Mouse (Mus musculus) kidney, postnatal 10 days (tissue): ENCODE data around the gene Arglu1.

Source experiments
- DNase-seq: peaks from one replicate; pipeline ENCODE4 v3.0.0; 2021; ENCODE audit warnings: mixed read lengths

Arglu1 gene

GRCm38 (mm10) chr8:8690146-8691092, at the start of gene Arglu1:
Gene Arglu1, minus strand, starts transcription at chr8:8690521.
- DNase-seq: peak; percentile 99

GRCm38 (mm10) chr8:8737271-8737670, 47.0 kb upstream of the Arglu1 start:
- DNase-seq: peak; percentile 13

- DNase-seq: no peak
Observed at GRCm38 (mm10) chr8:8736826-8737225, 46.5 kb upstream of the Arglu1 start.

GRCm38 (mm10) chr8:8733804-8734203, 43.5 kb upstream of the Arglu1 start:
- DNase-seq: peak; percentile 17

- no peak for DNase-seq
Observed at GRCm38 (mm10) chr8:8728643-8729042, 38.3 kb upstream of the Arglu1 start.

- DNase-seq: no peak
Observed at GRCm38 (mm10) chr8:8726547-8726946, 36.2 kb upstream of the Arglu1 start.

GRCm38 (mm10) chr8:8704813-8705212, 14.5 kb upstream of the Arglu1 start:
- no peak for DNase-seq

- no peak for DNase-seq
Observed at GRCm38 (mm10) chr8:8703668-8704067, 13.3 kb upstream of the Arglu1 start.

- DNase-seq: no peak
Observed at GRCm38 (mm10) chr8:8700821-8701220, 10.5 kb upstream of the Arglu1 start.

GRCm38 (mm10) chr8:8700229-8700628, 9.9 kb upstream of the Arglu1 start:
- DNase-seq: no peak

GRCm38 (mm10) chr8:8689454-8690145, 721 bp downstream of the Arglu1 start:
- peak; percentile 82 for DNase-seq

- DNase-seq: no peak
Observed at GRCm38 (mm10) chr8:8688823-8689453, 1.4 kb downstream of the Arglu1 start.

GRCm38 (mm10) chr8:8685517-8685916, 4.8 kb downstream of the Arglu1 start:
- no peak for DNase-seq

- DNase-seq: no peak
Observed at GRCm38 (mm10) chr8:8682697-8683096, 7.6 kb downstream of the Arglu1 start.

- DNase-seq: no peak
Observed at GRCm38 (mm10) chr8:8678236-8678635, 12.1 kb downstream of the Arglu1 start.

- no peak for DNase-seq
Observed at GRCm38 (mm10) chr8:8674864-8675263, 15.5 kb downstream of the Arglu1 start.

- DNase-seq: peak; percentile 95
Observed at GRCm38 (mm10) chr8:8661759-8662138, 28.6 kb downstream of the Arglu1 start.

- DNase-seq: peak; percentile 98
Observed at GRCm38 (mm10) chr8:8661103-8661758, 29.1 kb downstream of the Arglu1 start, which contains the start of gene Efnb2. Gene Efnb2, minus strand, starts transcription at chr8:8661242.

GRCm38 (mm10) chr8:8660307-8661098, 29.8 kb downstream of the Arglu1 start:
- no peak for DNase-seq

- peak; percentile 59 for DNase-seq
Observed at GRCm38 (mm10) chr8:8659503-8660306, 30.6 kb downstream of the Arglu1 start.
